Mouse (Mus musculus) bone marrow macrophage, adult 2 months (primary cell): ENCODE measurements at regions not wholly inside any gene's neighbourhood (a gene's known extent, or its start where the extent isn't known, plus 50 kb on each side); places are given as distances from the start of the nearest gene placed in this dataset.
"Not testable (repeated sequence)": the region's sequence is repeated elsewhere in the genome, so short reads cannot be mapped to it uniquely, and the experiment has no call there.

ENCODE experiments used
- H3K27ac ChIP-seq: 2 replicates; pipeline ENCODE4 v1.5.1; 2012; ENCODE audit warnings: low read depth, low read length; ENCODE audit not compliant: insufficient read depth
- H3K4me1 ChIP-seq: 2 replicates; pipeline ENCODE4 v1.6.1; 2012; ENCODE audit warnings: low read length; ENCODE audit not compliant: control insufficient read depth, insufficient read depth
- H3K4me3 ChIP-seq: 2 replicates; pipeline ENCODE4 v1.5.1; 2012; ENCODE audit warnings: mild to moderate bottlenecking, low read length, moderate library complexity; ENCODE audit not compliant: insufficient read depth
- CTCF ChIP-seq: IDR thresholded peaks from 2 replicates; pipeline ENCODE4 v1.5.1; 2012; ENCODE audit warnings: low read depth, mild to moderate bottlenecking, low read length, moderate library complexity
- POLR2A ChIP-seq: IDR thresholded peaks from 2 replicates; pipeline ENCODE4 v1.6.1; 2012; ENCODE audit warnings: mild to moderate bottlenecking, low read depth, low read length, borderline replicate concordance

- H3K4me1 ChIP-seq, H3K27ac ChIP-seq, H3K4me3 ChIP-seq: not testable (repeated sequence)
Observed at GRCm38 (mm10) chr12:119102106-119102505, 135.9 kb upstream of the Abcb5 start.

- TF ChIP-seq POLR2A = no peak
- TF ChIP-seq CTCF = no peak
- H3K4me3 ChIP-seq = no peak overlapping the region
- no peak overlapping the region for H3K27ac ChIP-seq
- H3K4me1 ChIP-seq = no peaks in the 10 kb centered on the region
Observed at GRCm38 (mm10) chr12:119099736-119100135, 133.5 kb upstream of the Abcb5 start.

GRCm38 (mm10) chr12:119097814-119098213 is 131.6 kb upstream of the Abcb5 start:
- no peak for TF ChIP-seq POLR2A
- TF ChIP-seq CTCF = no peak
- Histone ChIP-seq H3K4me3 (no peak overlapping the region), H3K27ac (no peak overlapping the region), H3K4me1 (no peaks in the 10 kb centered on the region)

- Histone ChIP-seq H3K27ac (no peak overlapping the region), H3K4me1 (peaks cover 7% of the 10 kb centered on the region), H3K4me3 (no peak overlapping the region)
- TF ChIP-seq POLR2A (no peak), CTCF (no peak)
Observed at GRCm38 (mm10) chr12:119094314-119094713, 128.1 kb upstream of the Abcb5 start.

- TF ChIP-seq CTCF = no peak
- TF ChIP-seq POLR2A = no peak
- Histone ChIP-seq H3K4me1 (peaks cover 10% of the 10 kb centered on the region), H3K4me3 (no peak overlapping the region), H3K27ac (no peak overlapping the region)
Observed at GRCm38 (mm10) chr12:119093402-119093801, 127.2 kb upstream of the Abcb5 start.

GRCm38 (mm10) chr12:119089292-119089691 is 123.1 kb upstream of the Abcb5 start:
- no peak overlapping the region for H3K4me3 ChIP-seq
- TF ChIP-seq POLR2A (no peak), CTCF (no peak)

GRCm38 (mm10) chr12:119088666-119089065 is 122.4 kb upstream of the Abcb5 start:
- Histone ChIP-seq H3K4me3 (no peak overlapping the region), H3K4me1 (peaks cover 10% of the 10 kb centered on the region), H3K27ac (no peak overlapping the region)
- TF ChIP-seq POLR2A = no peak
- no peak for TF ChIP-seq CTCF

More at GRCm38 (mm10) chr12:119089292-119089691, 123.1 kb upstream of the Abcb5 start:
- peak overlapping the region; percentile 60 for H3K27ac ChIP-seq
- peaks cover 10% of the 10 kb centered on the region for H3K4me1 ChIP-seq

GRCm38 (mm10) chr12:119084814-119085213 is 118.6 kb upstream of the Abcb5 start:
- H3K4me3 ChIP-seq = no peak overlapping the region
- no peak overlapping the region for H3K27ac ChIP-seq
- no peak for TF ChIP-seq CTCF
- no peak for TF ChIP-seq POLR2A
- H3K4me1 ChIP-seq = peaks cover 8% of the 10 kb centered on the region

GRCm38 (mm10) chr12:119082781-119083180 is 116.6 kb upstream of the Abcb5 start:
- Histone ChIP-seq H3K27ac (no peak overlapping the region), H3K4me1 (peaks cover 2% of the 10 kb centered on the region), H3K4me3 (no peak overlapping the region)
- no peak for TF ChIP-seq CTCF
- no peak for TF ChIP-seq POLR2A

GRCm38 (mm10) chr12:119075825-119076224 is 109.6 kb upstream of the Abcb5 start:
- Histone ChIP-seq H3K4me3 (no peak overlapping the region), H3K4me1 (peaks cover 3% of the 10 kb centered on the region), H3K27ac (no peak overlapping the region)
- TF ChIP-seq POLR2A = no peak
